Mouse (Mus musculus): ENCODE measurements around the gene Klk9.

- peak; percentile 28 for TF ChIP-seq EP300 (optimal IDR thresholded peaks at IDR 0.05)
- no peak for TF ChIP-seq CTCF (IDR thresholded peaks at IDR 0.05; ENCODE audit: low read depth)
Measured at GRCm38 (mm10) chr7:43780746-43781145, 10.9 kb upstream of the Klk9 start, which contains the start of gene Klk10.
